Mouse (Mus musculus) cortical plate, adult 2 months (tissue): Measurements from ENCODE around the gene Ctsh. TPM values are rescaled to one million over a fixed set of nuclear protein-coding genes. Genes with fewer than 3 reads are reported as not detected.
A peak's percentile ranks its signal among the peaks of the same experiment; 100 is the strongest.

ENCODE experiments used
- H3K27ac ChIP-seq: fragments of 200-500 bp; 2 replicates; pipeline ENCODE4 v1.5.1; 2012; ENCODE audit warnings: low read length, control low read depth, inconsistent platforms; ENCODE audit not compliant: insufficient read depth
- H3K4me1 ChIP-seq: fragments of 200-500 bp; 2 replicates; pipeline ENCODE4 v1.6.1; 2011; ENCODE audit warnings: low read length; ENCODE audit not compliant: control insufficient read depth, insufficient read depth
- H3K4me3 ChIP-seq: fragments of 200-500 bp; 2 replicates; pipeline ENCODE4 v1.5.1; 2011; ENCODE audit warnings: mild to moderate bottlenecking, low read length, control low read depth; ENCODE audit not compliant: insufficient read depth
- CTCF ChIP-seq: fragments of 200-500 bp; IDR thresholded peaks from 2 replicates; pipeline ENCODE4 v1.5.1; 2011; ENCODE audit warnings: mild to moderate bottlenecking, control low read depth, low read length; ENCODE audit not compliant: insufficient read depth; ENCODE audit errors: extremely low read depth
- POLR2A ChIP-seq: fragments of 200-500 bp; IDR thresholded peaks from 2 replicates; pipeline ENCODE4 v1.6.1; 2011; ENCODE audit warnings: mild to moderate bottlenecking, low read length, control low read depth; ENCODE audit not compliant: insufficient read depth; ENCODE audit errors: extremely low read depth
- polyA plus RNA-seq: library from polyadenylated mRNA; depleted of rRNA; stranded (reverse); fragments of >200 nt; gene quantifications from 2 replicates; pipeline ENCODE4 v1.2.3, GENCODE M21; 2012; rRNA removed

The Ctsh gene
- polyA plus RNA-seq = 17.3 and 17.5 TPM in 2 replicates

GRCm38 (mm10) chr9:90053852-90054251, at the start of gene Ctsh:
Gene Ctsh, plus strand, starts transcription at chr9:90054152.
- peak within 1 kb of the TSS; percentile 84 for H3K27ac ChIP-seq
- H3K4me3 ChIP-seq = peak within 1 kb of the TSS; percentile 60
- H3K4me1 ChIP-seq = no peaks in the 10 kb centered on the region
- TF ChIP-seq POLR2A (no peak), CTCF (no peak)

GRCm38 (mm10) chr9:90006432-90006831, 47.5 kb upstream of the Ctsh start:
- Histone ChIP-seq H3K4me3 (no peak overlapping the region), H3K27ac (no peak overlapping the region), H3K4me1 (no peaks in the 10 kb centered on the region)
- TF ChIP-seq POLR2A = no peak
- no peak for TF ChIP-seq CTCF

- no peak overlapping the region for H3K27ac ChIP-seq
- H3K4me1 ChIP-seq = no peaks in the 10 kb centered on the region
- H3K4me3 ChIP-seq = no peak overlapping the region
- TF ChIP-seq POLR2A (no peak), CTCF (no peak)
Observed at GRCm38 (mm10) chr9:90007094-90007493, 46.9 kb upstream of the Ctsh start.

DNA sequence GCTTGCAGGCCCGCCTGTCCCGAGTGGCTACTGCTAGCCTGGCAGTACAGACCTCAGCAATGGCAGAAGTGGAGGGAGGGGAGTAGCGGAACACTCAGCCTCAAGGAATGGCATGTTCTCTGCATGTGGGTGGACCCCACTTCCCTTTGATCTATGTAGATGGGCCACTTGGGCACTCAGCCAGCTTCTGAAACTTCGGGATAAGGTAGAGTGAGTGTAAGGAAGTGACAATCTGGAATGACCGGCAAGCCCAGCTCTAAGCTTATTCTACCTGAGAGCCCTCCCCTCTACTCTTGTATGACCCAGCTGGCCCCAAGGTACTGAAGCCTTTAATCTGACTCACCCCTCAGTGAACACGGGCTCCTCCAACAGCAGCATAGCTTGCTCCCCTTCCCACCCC, 45.8 kb upstream of the Ctsh start:
- TF ChIP-seq POLR2A (no peak), CTCF (no peak)
- no peaks in the 10 kb centered on the region for H3K4me1 ChIP-seq
- H3K27ac ChIP-seq = no peak overlapping the region
- no peak overlapping the region for H3K4me3 ChIP-seq

DNA sequence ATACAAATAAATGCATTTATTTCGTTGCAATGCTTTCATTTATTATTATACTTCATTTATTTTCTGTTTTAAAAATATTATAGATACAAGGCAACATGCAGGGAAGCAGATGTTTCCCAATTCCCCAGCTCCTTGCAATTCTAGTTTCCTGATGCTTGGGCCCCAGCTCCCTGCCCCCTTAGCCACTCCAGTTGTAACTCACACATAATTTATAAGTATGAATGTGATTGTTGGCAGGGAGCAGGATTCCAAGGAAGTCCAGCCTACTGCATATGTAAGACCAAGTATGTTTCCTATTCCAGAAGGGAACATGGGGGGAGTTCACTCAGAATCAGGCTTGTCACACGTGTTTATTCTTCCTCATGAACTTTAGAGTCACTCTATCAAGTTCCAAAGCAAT, 42.1 kb upstream of the Ctsh start:
- Histone ChIP-seq H3K27ac (no peak overlapping the region), H3K4me1 (no peaks in the 10 kb centered on the region), H3K4me3 (no peak overlapping the region)
- no peak for TF ChIP-seq CTCF
- TF ChIP-seq POLR2A = no peak

DNA sequence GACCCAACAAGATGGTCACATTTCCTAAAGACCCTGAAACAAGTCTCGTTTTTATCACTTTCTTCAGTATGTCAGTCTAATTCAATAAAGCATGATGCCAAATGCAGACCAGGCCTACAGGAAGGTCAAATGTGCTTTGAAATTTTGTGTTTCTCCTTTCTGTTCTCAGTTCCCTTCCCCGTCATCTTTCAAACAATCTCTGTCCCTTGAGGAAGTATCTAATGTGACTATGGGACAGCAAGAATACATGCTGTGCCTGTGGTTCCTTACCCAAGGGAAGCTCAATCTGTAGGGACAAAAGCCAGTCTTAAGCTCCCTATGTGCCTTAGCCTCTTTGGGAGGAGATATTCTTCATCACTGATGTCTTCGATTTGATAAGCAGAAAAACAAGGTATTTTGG, 39.3 kb upstream of the Ctsh start:
- Histone ChIP-seq H3K4me3 (no peak overlapping the region), H3K27ac (no peak overlapping the region), H3K4me1 (no peaks in the 10 kb centered on the region)
- TF ChIP-seq CTCF (no peak), POLR2A (no peak)

- TF ChIP-seq CTCF (no peak), POLR2A (no peak)
- Histone ChIP-seq H3K4me1 (peaks cover 4% of the 10 kb centered on the region; the same call in 1 of the 2 replicates), H3K4me3 (no peak overlapping the region), H3K27ac (no peak overlapping the region)
Observed at GRCm38 (mm10) chr9:90016204-90016603, 37.7 kb upstream of the Ctsh start.

DNA sequence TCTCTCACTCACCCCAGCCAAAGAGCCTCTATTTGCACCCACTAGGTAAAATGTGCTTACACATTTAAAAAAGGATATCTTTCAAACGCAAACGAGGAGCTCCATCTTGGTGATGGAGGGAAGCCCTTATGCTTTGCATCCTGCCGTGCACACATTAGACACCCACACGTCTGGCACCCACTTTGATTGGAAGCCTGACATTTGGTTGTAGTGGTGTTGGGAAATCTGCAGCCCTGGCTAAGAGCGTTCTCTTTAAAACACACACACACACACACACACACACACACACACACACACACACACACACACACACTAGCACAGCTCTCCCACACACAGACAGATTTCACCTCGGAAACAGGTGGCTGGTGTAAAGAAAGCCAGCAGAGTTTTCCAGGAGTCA, 33.1 kb upstream of the Ctsh start:
- TF ChIP-seq POLR2A (no peak), CTCF (no peak)
- Histone ChIP-seq H3K27ac (no peak overlapping the region), H3K4me1 (peaks cover 4% of the 10 kb centered on the region; the same call in 1 of the 2 replicates), H3K4me3 (no peak overlapping the region)

- TF ChIP-seq CTCF = no peak
- TF ChIP-seq POLR2A = no peak
- H3K4me3 ChIP-seq = no peak overlapping the region
- H3K27ac ChIP-seq = no peak overlapping the region
- H3K4me1 ChIP-seq = peaks cover 4% of the 10 kb centered on the region; the same call in 1 of the 2 replicates
Observed at GRCm38 (mm10) chr9:90021442-90021841, 32.5 kb upstream of the Ctsh start.

DNA sequence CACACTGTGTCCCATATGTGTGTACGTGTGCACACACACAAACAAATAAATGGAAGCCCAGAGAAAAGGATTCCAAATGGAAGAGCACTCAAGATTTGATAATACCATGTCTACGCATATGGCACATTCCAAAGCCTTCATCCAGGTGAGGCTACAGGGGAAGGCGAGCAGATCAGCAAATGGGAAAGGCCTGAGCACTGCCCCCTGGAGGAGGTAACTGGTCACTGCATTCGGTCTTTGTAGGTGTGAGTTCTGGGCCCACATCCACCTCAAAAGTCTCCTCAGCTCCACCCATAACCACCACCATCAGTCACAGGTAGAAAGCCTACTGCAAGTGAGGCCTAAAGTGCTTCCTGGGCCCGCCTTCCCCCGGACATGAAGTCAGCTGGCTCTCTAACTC, 26.2 kb upstream of the Ctsh start:
- TF ChIP-seq POLR2A = no peak

DNA sequence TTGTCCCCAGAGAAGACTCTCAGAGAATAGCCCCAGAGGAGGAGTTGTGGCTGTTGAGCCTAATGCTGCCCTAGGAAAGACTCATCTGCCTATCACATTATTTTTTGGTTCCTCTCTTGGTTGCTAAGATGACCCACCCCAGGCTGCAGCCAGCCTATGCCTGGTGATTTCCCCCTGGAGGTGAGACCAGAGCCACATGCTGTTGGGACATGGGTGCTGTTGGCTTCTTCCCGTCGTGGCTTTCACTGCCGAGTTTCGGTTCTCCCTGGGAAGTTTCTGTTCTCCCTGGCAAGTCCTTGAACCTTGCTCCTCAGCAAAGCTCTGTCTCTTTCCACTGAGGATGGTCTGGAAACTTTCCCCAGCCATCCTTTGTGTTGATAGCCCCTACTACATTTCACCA, 20.0 kb upstream of the Ctsh start:
- Histone ChIP-seq H3K4me1 (no peaks in the 10 kb centered on the region), H3K4me3 (no peak overlapping the region), H3K27ac (no peak overlapping the region)
- TF ChIP-seq CTCF (no peak), POLR2A (no peak)

More for the DNA sequence above, 26.2 kb upstream of the Ctsh start:
- H3K4me1 ChIP-seq = no peaks in the 10 kb centered on the region
- H3K4me3 ChIP-seq = no peak overlapping the region
- H3K27ac ChIP-seq = no peak overlapping the region
